ENCODE assay signal across 8 mouse cellular contexts in genomic region chrX:106187737-106188136, GRCm38 (mm10). TPM values are rescaled to one million over a fixed set of nuclear protein-coding genes. Genes with fewer than 3 reads are reported as not detected.
DNase-seq lines count a peak whose midpoint lies in the region; ATAC-seq and TF ChIP-seq lines count a peak whose summit lies in the region.

No protein-coding gene starts in this region.

- no peak for TF ChIP-seq EP300 in liver, embryonic 14.5 days (IDR thresholded peaks at IDR 0.05; ENCODE audit: low read depth)

- no peak for TF ChIP-seq CTCF in forebrain, postnatal 0 days (IDR thresholded peaks at IDR 0.05; ENCODE audit: low read depth)
- no peak for TF ChIP-seq CTCF in liver, embryonic 14.5 days (IDR thresholded peaks at IDR 0.05; ENCODE audit: low read depth)

- no peak for ATAC-seq in forebrain, postnatal 0 days
- peak; percentile 57 for ATAC-seq in intestine, embryonic 15.5 days
- no peak for ATAC-seq in liver, embryonic 14.5 days (ENCODE audit: insufficient read depth)
- ATAC-seq in neural tube, embryonic 11.5 days (ENCODE audit: insufficient read depth, low FRiP score, low TSS enrichment) = no peak

- H3K9me3 ChIP-seq in forebrain, postnatal 0 days (ENCODE audit: low read length) = no peaks in the 10 kb centered on the region
- H3K9me3 ChIP-seq in intestine, embryonic 15.5 days = no peaks in the 10 kb centered on the region
- H3K9me3 ChIP-seq in liver, embryonic 14.5 days (ENCODE audit: control insufficient read depth, low read length) = no peaks in the 10 kb centered on the region
- H3K9me3 ChIP-seq in neural tube, embryonic 11.5 days (ENCODE audit: control insufficient read depth, low read length) = no peaks in the 10 kb centered on the region

- peak overlapping the region; percentile 35; the same call in 1 of the 2 replicates for H3K27ac ChIP-seq in forebrain, postnatal 0 days (ENCODE audit: low read depth, low read length)
- peak overlapping the region; percentile 74 for H3K27ac ChIP-seq in intestine, embryonic 15.5 days
- H3K27ac ChIP-seq in liver, embryonic 14.5 days = peak overlapping the region; percentile 35
- no peak overlapping the region for H3K27ac ChIP-seq in neural tube, embryonic 11.5 days (ENCODE audit: low read depth, low read length)

- H3K36me3 ChIP-seq in forebrain, postnatal 0 days (ENCODE audit: insufficient read depth) = no peaks in the 10 kb centered on the region
- no peaks in the 10 kb centered on the region for H3K36me3 ChIP-seq in intestine, embryonic 15.5 days
- no peaks in the 10 kb centered on the region for H3K36me3 ChIP-seq in liver, embryonic 14.5 days (replicated peaks; ENCODE audit: control insufficient read depth, insufficient read depth, low read depth)
- H3K36me3 ChIP-seq in neural tube, embryonic 11.5 days (ENCODE audit: control insufficient read depth, insufficient read depth, low read length) = no peaks in the 10 kb centered on the region

- H3K4me3 ChIP-seq in forebrain, postnatal 0 days (ENCODE audit: low read depth, low read length) = peak overlapping the region; percentile 44
- H3K4me3 ChIP-seq in intestine, embryonic 15.5 days (replicated peaks) = peak overlapping the region; percentile 45
- H3K4me3 ChIP-seq in liver, embryonic 14.5 days (ENCODE audit: insufficient read depth in 1 of 2, low read depth in 2 of 2, low read length in 2 of 2) = peak overlapping the region; percentile 60 to 65
- peak overlapping the region; percentile 51 for H3K4me3 ChIP-seq in neural tube, embryonic 11.5 days (ENCODE audit: low read depth, low read length)

- H3K9ac ChIP-seq in forebrain, postnatal 0 days = peak overlapping the region; percentile 50
- peak overlapping the region; percentile 53 for H3K9ac ChIP-seq in intestine, embryonic 15.5 days
- H3K9ac ChIP-seq in liver, embryonic 14.5 days (replicated peaks) = peak overlapping the region; percentile 58
- peak overlapping the region; percentile 56 for H3K9ac ChIP-seq in neural tube, embryonic 11.5 days (ENCODE audit: low read length)

- peaks cover 4% of the 10 kb centered on the region for H3K4me1 ChIP-seq in forebrain, postnatal 0 days (ENCODE audit: insufficient read depth)
- H3K4me1 ChIP-seq in intestine, embryonic 15.5 days (replicated peaks) = no peaks in the 10 kb centered on the region
- H3K4me1 ChIP-seq in liver, embryonic 14.5 days (replicated peaks; ENCODE audit: control insufficient read depth in 2 of 2, insufficient read depth in 2 of 2, low read length in 1 of 2) = peaks cover 0 to 16% of the 10 kb centered on the region in 2 experiments; a peak in 2 of 4 replicates
- 0 out of 2 replicates have a peak, but pooled peaks cover 3% of the 10 kb centered on the region for H3K4me1 ChIP-seq in neural tube, embryonic 11.5 days (ENCODE audit: control insufficient read depth, insufficient read depth, low read length)

- DNase-seq in right cerebral cortex, postnatal 14 days = peak; percentile 3
- DNase-seq in right cerebral cortex, postnatal 36 days (ENCODE audit: low spot score in 2 of 2) = no peak
- peak; percentile 37 for DNase-seq in c-Kit-positive CD71-positive TER-119-positive erythroid progenitor cells, embryonic 14.5 days (ENCODE audit: low spot score)
- no peak for DNase-seq in forebrain, postnatal 0 days
- no peak for DNase-seq in liver, embryonic 14.5 days (ENCODE audit: low read depth in 3 of 3, low spot score in 3 of 3)
- peak; percentile 31 for DNase-seq in neural tube, embryonic 11.5 days (ENCODE audit: low spot score)
- DNase-seq in layer of hippocampus, postnatal 36 days = no peak

- 27% methylated on average over 12 of the region's 12 CpGs for WGBS in forebrain, postnatal 0 days
- WGBS in intestine, embryonic 15.5 days = 23% methylated on average over 12 of the region's 12 CpGs
- 14% methylated on average over 12 of the region's 12 CpGs for WGBS in liver, embryonic 14.5 days (ENCODE audit: insufficient replicate concordance)
- WGBS in neural tube, embryonic 11.5 days = 17% methylated on average over 12 of the region's 12 CpGs

- H3K4me2 ChIP-seq in forebrain, postnatal 0 days (ENCODE audit: low read depth) = peak overlapping the region; percentile 59
- H3K4me2 ChIP-seq in intestine, embryonic 15.5 days (replicated peaks) = peak overlapping the region; percentile 58
- H3K4me2 ChIP-seq in liver, embryonic 14.5 days (ENCODE audit: low read depth) = peak overlapping the region; percentile 78
- H3K4me2 ChIP-seq in neural tube, embryonic 11.5 days (ENCODE audit: low read depth) = peak overlapping the region; percentile 47

- no peaks in the 10 kb centered on the region for H3K27me3 ChIP-seq in forebrain, postnatal 0 days (ENCODE audit: insufficient read depth, low read length)
- H3K27me3 ChIP-seq in intestine, embryonic 15.5 days (replicated peaks) = no peaks in the 10 kb centered on the region
- no peaks in the 10 kb centered on the region for H3K27me3 ChIP-seq in liver, embryonic 14.5 days (ENCODE audit: control insufficient read depth, insufficient read depth, low read length)
- no peaks in the 10 kb centered on the region for H3K27me3 ChIP-seq in neural tube, embryonic 11.5 days (ENCODE audit: control insufficient read depth, insufficient read depth, low read length)

RNA-seq across cellular contexts. Expression of gene Pgk1, which starts 0.8 kb away (rescaled TPM):
- 245 and 251 TPM in 2 replicates for total RNA-seq in forebrain, postnatal 0 days (2014; rRNA removed)
- polyA plus RNA-seq in forebrain, postnatal 0 days (2015; fragmentation: Nextera tagmentation; extraction: Ambion mirVana) = 227 and 230 TPM in 2 replicates
- 506 and 511 TPM in 2 replicates for polyA plus RNA-seq in intestine, embryonic 15.5 days (2015; fragmentation: Nextera tagmentation; extraction: Ambion mirVana)
- polyA plus RNA-seq in liver, embryonic 14.5 days (2012; rRNA removed) = 99.2 and 148 TPM in 2 replicates
- 133 and 153 TPM in 2 replicates for polyA plus RNA-seq in liver, embryonic 14.5 days (2014; fragmentation: Nextera tagmentation; extraction: Ambion mirVana)
- polyA plus RNA-seq in neural tube, embryonic 11.5 days (2014; fragmentation: Nextera tagmentation; extraction: Ambion mirVana) = 434 and 438 TPM in 2 replicates
- total RNA-seq in layer of hippocampus, postnatal 36 days (2021) = 100 to 1,000 TPM; 452 to 497 TPM

RNA-seq across cellular contexts. Expression of gene Taf9b, which starts 33.2 kb away (rescaled TPM):
- total RNA-seq in forebrain, postnatal 0 days (2014; rRNA removed) = 18.5 and 20.4 TPM in 2 replicates
- polyA plus RNA-seq in forebrain, postnatal 0 days (2015; fragmentation: Nextera tagmentation; extraction: Ambion mirVana) = 21.4 and 21.8 TPM in 2 replicates
- polyA plus RNA-seq in intestine, embryonic 15.5 days (2015; fragmentation: Nextera tagmentation; extraction: Ambion mirVana) = 8.8 TPM in 2 replicates
- polyA plus RNA-seq in liver, embryonic 14.5 days (2012; rRNA removed) = 2.7 and 3.3 TPM in 2 replicates
- polyA plus RNA-seq in liver, embryonic 14.5 days (2014; fragmentation: Nextera tagmentation; extraction: Ambion mirVana) = 7.5 and 8.1 TPM in 2 replicates
- 15.0 and 15.5 TPM in 2 replicates for polyA plus RNA-seq in neural tube, embryonic 11.5 days (2014; fragmentation: Nextera tagmentation; extraction: Ambion mirVana)
- 10 to 100 TPM; 22.5 to 24.6 TPM for total RNA-seq in layer of hippocampus, postnatal 36 days (2021)

RNA-seq across cellular contexts. Expression of gene Tlr13, which starts 44.7 kb away (rescaled TPM):
- 0.85 and 1.5 TPM in 2 replicates for total RNA-seq in forebrain, postnatal 0 days (2014; rRNA removed)
- polyA plus RNA-seq in forebrain, postnatal 0 days (2015; fragmentation: Nextera tagmentation; extraction: Ambion mirVana) = 0.30 and 0.45 TPM in 2 replicates
- 0.65 and 0.69 TPM in 2 replicates for polyA plus RNA-seq in intestine, embryonic 15.5 days (2015; fragmentation: Nextera tagmentation; extraction: Ambion mirVana)
- polyA plus RNA-seq in liver, embryonic 14.5 days (2012; rRNA removed) = 0.28 and 0.51 TPM in 2 replicates
- polyA plus RNA-seq in liver, embryonic 14.5 days (2014; fragmentation: Nextera tagmentation; extraction: Ambion mirVana) = 0.57 and 1.4 TPM in 2 replicates
- 0.31 and 0.74 TPM in 2 replicates for polyA plus RNA-seq in neural tube, embryonic 11.5 days (2014; fragmentation: Nextera tagmentation; extraction: Ambion mirVana)
- total RNA-seq in layer of hippocampus, postnatal 36 days (2021) = 1 to 10 TPM; 1.3 to 1.5 TPM

Comparison
In these comparisons a context has a peak if more than half of its experiments do, and no peak if none do; other contexts are left out.
1. DNase-seq: peak in right cerebral cortex, postnatal 14 days (single experiment), c-Kit-positive CD71-positive TER-119-positive erythroid progenitor cells, embryonic 14.5 days (single experiment) and neural tube, embryonic 11.5 days (single experiment); none in right cerebral cortex, postnatal 36 days (0 of 2), forebrain, postnatal 0 days (single experiment), liver, embryonic 14.5 days (0 of 3) and layer of hippocampus, postnatal 36 days (0 of 2).
2. Peak in every context shown above with its lines, with median percentiles within 50 percentile points of each other: H3K4me2 ChIP-seq, H3K4me3 ChIP-seq and H3K9ac ChIP-seq.